Mouse (Mus musculus): ENCODE measurements around the gene Gpr108.

- TF ChIP-seq CTCF (IDR thresholded peaks at IDR 0.05; ENCODE audit: control insufficient read depth, insufficient read depth, insufficient replicate concordance, low read depth, low read length): no peak
- no peak for TF ChIP-seq POLR2A (IDR thresholded peaks at IDR 0.05; ENCODE audit: control insufficient read depth, low read depth, low read length)
These were observed 30.8 kb upstream of the Gpr108 start, which contains the start of gene Vav1 for GRCm38 (mm10) chr17:57278943-57279590.

Measured in testis, adult 2 months (tissue).